Mouse (Mus musculus) cerebellum, postnatal 4 days (tissue): ENCODE measurements around the gene Hrh3.

Experiments used
- DNase-seq, 2 experiments: peaks; one replicate each; pipeline ENCODE4 v3.0.0; 2022; ENCODE audit warnings: low spot score in 2 of 2, mixed read lengths in 1 of 2

The Hrh3 gene

DNA sequence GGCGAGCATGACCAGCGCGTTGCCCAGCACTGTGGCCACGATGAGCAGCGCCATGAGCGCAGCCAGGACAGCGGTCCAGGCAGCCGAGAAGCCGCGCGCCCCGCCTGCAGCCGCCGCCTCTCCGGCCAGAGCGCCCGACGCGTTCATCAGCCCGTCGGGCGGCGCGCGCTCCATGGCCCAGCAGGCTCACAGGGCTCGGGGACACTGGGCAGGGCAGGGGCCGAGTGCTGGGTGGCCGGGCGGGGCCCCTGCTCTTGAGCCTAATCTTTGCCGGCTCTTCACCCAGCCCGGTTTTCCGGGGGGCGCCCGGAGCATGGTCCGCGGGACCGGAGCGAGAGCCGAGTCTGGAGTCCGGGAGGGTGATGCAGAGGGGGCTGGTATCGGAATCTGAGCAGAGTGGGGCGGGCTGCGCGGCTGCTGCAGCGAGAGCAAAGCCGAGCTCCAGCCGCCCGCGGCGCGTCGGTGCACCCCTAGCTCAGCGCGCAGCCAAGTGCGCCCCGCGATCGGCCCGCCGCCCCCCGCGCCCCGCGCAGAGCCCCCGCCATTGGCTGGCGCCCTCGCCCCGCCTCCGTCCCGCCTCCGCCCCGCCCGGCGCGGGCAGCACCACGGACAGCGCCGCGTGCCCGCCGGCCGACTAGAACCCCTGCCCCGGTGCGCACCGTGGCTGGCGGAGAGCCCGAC is at the start of gene Hrh3:
Gene Hrh3 (minus strand): TSS at position 511 of the 681 bp plus-strand sequence.
- peak in 1 of 2 experiments; percentile 56 for DNase-seq

DNA sequence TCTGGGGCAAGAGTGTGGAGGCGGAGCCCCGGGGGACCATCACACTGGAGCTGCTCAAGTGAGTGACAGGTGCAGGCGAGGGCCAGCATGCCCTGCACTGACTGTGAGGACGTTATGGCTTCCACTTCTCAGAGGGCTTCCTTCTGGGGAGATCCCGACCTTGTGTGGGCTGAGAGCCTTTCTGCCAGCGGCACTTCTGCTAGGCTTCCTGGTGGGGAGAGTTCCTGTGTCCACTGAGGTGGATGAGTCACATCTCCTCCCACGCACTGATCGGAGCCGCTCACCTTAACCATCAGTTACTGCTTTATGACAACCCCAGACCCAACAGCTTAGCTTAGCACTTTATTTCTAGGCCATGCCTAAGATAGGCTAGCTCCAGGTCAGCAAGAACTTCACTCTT is 44.3 kb upstream of the Hrh3 start:
- DNase-seq, result no peak

DNA sequence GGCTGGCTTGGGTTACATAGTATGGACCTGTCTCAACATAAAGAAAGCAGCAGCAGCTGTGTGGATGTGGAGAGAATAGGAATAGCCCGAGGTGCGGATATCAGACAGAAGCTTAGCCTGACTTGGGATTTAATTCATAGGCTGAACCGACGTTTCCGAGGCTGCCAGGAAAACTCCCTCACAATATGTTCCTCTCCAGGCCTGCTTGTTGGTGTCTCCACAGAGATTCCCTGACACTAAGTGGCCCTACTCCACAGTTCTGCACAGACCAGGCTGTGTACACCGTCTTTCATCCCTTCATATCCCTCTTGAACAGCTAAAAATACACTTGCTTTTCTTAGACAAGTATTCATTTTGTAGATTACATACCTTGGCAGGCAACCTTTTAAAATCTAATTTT is 43.1 kb upstream of the Hrh3 start:
- no peak for DNase-seq

DNA sequence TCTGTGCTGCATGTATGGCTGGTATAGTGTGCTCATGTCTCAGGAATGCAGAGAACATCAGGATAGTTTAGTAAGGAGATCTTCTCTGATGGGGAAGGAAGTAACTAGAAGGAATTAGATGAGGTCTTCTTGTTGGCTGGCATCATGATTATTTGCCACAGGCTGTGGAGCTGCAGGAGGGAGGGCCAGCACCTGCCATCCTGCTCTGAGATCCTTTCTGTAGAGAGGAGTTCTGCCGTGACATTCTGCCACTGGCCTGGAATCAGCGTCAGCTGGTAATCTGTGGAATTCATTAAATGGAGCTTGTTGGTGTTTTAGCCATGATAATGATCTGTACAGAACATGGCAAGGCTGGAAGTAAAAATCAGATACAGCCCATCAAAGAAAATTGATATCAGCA is 41.8 kb upstream of the Hrh3 start:
- no peak for DNase-seq

DNA sequence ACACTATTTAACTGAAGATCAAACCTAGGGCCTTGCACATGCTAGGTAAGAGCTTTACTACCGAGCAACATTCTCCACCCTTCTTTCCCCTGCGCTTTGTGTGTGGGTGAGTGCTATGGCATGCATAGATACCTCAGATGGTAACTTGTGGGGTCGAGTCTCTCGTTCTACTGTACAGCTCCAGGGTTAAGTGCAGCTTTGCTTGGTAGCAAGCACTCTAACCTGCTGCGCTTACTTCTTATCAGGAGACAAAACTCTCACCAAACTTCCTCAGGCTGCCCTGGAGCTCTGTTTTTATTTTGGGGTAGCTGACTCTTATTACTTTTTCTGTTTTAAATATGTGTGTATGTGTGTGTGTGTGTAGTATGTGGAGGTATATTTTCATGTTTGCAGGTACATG is 31.1 kb upstream of the Hrh3 start:
- DNase-seq, result no peak

DNA sequence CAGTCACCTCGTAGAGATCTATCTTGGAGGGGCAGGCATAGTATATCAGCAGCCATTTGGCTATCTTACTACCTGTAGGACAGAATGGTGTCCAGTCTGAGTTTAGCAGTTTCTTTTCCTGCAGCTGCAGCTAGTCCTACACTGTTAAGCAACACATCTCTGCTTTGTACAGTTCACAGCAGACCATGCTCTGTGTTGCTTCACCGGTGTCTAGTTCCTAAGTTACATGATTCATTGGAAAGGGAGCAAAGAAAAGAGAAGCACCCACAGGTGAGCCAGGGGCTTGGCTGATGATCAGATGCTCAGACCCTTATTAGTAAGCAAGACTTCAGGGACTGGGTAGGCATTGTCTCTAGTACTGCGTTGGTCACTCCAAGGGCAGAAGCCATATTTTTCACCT is 29.6 kb upstream of the Hrh3 start:
- no peak for DNase-seq

DNA sequence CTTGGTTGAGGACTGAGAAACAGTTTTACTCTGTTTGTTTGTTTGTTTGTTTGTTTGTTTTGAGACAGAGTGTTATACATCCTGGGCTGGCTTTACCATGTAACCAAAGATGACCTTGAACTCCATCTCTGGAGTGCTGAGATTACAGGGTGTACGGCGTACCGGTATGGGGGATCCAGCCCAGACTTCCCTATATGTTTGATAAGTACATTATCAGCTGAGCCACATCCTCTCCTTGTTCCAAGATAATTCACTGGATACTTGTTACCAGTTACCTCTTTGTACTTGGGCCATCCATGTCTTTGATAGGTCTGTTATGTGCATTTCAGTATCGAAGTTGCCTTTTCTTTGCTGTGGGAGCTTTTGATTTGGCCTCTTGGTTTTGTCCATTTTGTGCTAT is 28.9 kb upstream of the Hrh3 start:
- no peak for DNase-seq

DNA sequence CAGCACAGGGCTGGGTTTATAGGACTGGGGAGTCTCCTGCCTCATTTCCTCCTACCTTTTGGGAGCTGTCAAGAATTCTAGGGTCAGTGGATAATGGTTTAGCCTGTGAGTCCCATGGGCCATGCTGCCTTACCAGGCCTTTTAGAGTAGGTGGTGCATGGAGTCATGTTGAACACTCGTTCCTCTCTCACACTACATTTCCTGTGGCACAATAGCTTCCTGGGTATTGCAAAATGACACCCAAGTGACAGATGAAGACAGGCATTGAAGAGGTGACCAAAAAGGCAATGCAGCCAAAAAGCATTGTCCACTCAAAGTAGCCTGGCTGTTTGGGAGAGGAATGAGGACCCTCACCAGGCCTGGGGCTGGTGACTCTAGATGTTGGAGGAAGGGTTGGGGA is 23.4 kb upstream of the Hrh3 start:
- no peak for DNase-seq

DNA sequence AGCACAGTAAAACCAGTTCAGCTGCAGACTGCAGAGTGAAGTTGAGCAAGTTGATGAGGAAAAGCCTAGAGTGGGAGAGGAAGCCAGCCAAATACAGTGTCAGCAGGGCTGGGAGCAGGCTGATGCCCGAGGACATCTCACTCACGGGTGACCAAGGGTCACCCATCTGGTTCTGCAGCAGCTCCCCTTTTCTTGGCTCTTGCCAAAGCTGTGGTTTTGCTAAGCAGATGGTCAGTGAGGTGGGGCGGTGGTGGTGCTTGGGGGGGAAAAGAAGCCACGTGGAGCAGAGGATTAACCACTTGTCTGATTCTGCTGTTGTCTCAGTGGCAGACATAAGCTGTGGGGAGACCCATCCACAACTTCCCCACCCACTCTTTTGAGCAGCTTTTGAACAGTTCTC is 21.9 kb upstream of the Hrh3 start:
- no peak for DNase-seq

DNA sequence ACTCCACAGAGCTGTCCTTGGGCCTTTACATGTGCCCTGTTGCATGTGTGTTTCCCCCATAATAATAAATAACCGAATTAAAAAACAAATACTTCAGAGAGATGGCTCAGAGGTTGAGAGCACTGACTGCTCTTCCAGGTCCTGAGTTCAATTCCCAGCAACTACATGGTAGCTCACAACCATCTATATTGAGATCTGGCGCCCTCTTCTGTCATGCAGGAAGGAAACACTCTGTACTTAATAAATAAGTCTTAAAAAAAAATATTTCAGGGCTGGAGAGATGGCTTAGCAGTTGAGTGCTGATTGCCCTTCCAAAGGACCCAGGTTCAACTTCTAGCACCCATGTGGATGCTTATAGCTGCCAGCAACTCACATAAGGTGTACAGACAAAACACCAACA is 19.9 kb upstream of the Hrh3 start:
- DNase-seq, result no peak

DNA sequence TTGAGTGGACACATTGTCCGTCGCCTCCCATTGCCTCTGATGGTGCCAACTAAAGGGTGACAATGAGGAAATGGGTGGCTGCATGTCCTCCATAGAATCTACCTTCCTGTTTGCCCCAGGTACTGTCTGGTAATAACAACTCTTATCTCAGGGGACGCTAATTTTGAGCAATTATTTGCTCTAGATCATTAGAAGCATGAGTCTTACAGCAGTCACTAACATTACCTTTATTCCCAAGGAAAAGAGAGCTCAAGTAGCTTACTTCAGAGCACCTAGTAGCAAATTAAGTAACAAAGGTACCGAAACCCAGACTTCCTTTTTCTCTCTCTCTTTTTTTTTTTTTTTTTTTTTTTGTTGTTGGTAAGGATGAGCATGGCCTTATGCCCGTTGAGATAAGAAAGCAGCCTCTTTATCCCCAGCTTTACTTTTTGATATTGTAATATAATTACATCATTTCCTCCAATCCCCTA is 16.0 kb upstream of the Hrh3 start:
- no peak for DNase-seq

DNA sequence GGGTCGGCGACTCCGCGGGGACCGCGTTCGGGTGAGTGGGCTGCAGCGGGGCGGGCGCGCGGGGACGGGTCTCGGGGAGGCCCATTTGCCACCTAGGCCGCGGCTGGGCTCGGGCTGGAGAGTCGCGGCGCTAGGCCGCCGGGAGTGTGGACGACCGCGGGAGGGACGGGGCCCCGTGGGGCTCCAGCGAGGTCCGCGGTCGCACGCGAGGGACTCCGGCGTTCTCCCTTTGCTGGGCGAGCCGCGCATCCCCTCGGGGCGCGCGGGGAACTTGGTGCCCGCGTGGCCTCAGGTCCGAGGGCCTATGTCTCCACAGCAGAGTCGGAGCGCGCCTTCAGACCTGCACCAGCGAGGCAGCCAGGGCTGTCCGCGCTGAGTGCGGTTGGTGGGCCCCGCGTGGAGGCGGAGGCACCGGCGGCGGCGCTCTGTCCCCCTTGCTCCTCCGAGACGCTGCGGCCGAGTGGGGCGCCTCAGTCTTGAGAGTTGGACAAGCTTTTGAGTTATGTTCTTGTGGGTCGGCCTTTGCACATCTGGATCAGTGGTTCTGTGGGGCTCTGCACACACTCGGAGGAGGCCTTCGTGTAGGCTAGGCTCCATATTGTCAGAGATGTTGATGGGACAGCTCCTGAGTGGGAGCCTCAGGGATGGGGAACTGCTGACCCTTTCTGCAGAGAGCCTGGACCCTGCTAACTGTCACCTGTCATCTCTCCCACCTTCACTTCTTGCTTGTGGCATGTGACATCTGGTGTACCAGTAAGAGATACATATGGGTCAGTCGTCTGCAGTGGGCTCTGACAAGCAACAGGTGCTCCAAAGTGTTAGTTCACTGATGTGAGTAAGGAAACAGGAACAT is 15.4 kb upstream of the Hrh3 start:
- no peak for DNase-seq

DNA sequence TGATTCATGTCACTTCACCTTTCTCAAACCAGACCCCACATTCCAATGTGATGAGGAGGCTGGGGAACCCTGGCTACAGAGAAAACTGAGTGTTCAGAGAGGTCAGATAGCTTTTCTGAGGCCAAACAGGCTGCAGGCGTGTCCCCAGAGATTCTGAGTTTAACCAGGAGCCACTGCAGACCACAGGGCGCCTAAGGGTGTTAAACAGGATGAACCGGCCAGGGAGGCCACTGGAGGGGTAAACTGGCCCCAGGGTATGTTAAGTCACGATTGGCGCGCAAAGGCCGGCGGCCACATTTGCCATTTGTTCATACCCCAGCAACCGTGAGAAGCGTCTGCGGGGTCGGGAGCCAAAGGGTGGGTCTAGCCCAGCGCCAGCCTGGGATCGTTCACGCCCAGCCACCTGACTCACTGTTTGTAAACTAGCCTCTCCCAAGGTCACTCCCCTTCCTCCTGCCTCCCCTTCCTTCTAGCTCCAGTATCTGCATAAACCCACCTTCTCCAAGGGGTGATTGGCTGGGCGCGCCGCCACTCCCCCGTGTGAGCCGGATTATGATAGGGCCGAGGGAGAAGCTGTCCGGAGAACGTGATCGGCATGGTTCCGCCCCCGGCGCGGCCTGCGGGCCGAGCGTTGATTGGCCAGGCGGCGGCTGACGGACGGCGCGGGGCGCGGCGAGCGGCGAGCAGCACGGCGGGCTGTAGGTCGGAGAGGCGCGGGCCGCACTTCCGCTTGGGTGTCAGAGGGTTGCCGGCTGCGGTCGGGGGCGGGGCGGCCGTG is 14.6 kb upstream of the Hrh3 start, which contains the start of gene Osbpl2:
Gene Osbpl2 (plus strand): TSS at position 646 of the 778 bp plus-strand sequence.
- DNase-seq, result peak; percentile 99 to 100

DNA sequence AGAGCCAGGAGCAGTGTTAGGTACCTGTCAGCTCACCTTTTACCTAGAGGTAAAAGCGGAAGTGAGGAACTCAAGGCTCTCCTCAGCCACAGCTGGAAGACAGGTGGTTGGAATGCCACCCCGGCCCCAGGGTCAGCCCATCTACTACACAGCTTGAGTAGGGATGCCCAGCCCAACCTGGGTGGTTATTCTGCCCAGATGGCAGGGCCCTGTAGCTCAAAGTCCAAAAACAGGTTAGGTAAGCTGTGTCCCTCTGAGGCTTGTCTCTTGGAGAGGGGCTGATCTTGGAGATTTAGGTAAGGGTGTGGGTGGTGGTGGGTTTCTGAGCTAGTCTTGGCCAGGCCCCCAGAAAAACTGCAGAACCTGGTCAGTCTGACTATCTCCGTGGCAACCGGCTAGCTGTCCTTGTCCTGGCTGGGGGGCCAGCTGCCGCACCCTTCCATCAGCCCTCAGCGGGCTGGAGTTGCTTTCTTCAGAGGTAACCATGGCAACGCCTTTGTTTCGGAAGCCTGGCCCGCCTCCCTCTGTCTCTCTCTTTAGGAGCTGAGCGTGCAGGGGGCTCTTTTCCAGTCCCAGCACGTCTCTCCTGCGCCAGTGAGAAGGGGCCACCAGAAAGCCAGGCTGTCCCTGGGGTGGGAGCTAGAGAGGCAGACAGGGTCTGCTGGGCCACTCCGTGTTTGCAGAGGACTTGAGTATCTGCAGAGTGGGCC is 13.4 kb upstream of the Hrh3 start:
- DNase-seq, result no peak

DNA sequence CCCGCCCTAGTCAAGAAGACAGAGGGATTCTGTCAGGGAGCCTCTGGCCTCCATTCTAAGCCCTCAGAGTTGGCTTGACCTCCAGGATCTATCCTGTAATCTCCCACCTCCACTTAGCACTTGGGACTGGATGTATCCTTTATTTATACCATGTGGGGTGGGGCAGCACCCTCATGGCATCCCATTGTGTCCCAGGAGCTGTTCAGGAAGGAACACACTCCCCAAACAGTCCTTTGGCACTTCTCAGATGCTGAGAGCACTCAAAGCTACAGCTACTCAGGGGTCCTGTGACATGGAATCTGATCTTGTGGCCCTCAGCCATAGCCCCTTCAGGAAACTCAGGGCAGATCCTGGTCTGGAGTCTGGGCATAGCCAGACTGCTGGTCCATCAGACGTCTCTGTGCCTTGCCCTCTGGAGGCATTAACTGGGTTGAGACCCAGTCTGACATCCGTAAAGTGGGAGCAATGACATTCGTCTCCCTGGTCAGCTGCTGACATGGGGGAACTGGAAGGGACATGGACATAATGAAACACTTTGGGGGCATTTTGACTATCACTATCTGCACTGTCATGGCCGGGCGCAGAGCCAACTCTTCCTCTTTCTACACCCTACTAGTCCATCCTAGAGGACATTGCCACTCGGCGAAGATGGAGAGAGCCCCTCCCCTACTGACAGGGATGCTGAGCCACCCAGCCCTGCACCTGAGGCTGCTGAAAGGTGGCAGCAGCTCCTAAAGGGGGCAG is 12.6 kb upstream of the Hrh3 start:
- no peak for DNase-seq

DNA sequence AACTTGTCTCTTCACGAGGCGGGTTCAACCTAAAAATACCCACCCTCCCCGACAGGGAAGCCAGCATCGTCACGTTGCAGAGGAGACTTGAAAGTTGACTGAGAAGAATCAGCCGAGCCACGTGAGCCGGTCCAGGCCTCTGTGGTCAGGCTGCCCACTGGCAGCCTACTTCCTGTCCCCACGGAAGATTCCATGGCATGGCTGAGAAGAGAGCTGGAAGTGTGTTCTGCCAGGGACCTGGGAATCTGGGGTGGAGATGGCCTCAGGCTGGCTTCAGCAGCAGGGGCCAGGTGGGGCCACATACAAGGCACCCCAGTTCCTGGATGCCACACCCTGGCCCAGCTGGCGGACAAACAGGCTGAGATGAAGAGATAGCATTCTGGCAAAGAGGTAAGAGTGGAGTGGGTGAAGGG is 11.8 kb upstream of the Hrh3 start:
- no peak for DNase-seq

DNA sequence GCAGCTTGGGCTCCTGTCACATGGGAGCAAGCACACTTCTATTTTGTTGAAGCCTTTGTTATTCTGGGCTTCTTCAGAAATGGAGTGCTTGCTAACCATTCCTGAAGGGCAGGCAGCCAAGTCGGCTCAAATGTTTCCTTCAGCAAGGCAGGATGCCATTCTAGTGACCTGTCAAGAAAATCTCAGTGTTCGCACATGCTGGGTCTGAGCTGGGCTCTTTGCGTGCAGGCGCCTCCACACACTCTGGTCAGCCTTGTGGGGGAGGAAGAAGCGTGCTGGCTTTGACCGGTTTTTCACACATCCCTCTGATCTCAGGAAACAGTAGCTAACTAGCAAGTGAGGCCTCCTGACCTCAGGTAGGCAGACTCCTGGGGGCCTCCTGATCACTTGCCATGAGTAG is 11.0 kb upstream of the Hrh3 start:
- DNase-seq, result no peak

DNA sequence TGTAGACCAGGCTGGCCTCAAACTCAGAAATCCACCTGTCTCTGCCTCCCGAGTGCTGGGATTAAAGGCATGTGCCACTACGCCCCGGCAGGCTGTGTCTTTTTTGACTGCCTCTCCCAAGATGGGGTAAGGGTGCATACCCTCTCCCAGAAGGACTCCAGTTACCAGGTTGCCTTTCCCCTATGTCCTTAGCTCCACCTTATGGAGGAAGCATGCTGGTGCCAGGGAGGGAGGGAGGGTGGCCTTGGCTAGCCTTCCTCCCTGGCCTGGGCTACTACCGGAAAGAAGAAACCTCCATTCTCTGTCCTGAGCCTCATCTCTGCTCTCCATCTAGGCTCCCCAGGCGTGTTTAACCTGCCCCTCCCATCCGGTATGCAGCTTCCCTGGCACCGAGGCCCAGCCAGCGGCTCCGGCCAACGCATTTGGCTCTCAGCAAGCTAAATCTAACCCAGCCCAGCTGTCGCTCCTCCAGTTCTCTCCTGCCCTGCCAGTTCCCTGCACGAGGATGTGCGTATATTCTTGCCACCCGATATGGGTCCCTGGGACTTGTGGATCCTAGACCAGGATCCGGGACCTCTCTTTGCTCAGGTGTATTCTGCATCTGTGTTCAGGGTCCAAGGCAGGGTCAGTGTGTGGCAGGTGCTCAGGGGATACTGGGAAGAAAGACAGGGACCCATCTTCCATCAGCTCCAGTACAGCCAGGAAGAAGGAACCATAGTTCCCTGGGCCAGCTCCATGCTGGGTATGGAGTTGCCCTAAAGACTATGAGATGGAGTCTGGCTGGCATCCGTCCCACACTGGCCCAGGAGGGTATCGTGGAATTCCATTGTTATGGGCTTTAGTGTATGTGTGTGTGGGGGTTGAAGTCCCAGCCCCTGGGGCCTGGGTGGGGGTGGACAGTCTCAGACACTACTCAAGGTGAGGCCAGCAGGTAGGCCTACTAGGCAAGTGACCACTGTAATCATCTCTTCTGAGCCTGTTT is 9.9 kb upstream of the Hrh3 start:
- peak in 1 of 2 experiments; percentile 79 for DNase-seq

DNA sequence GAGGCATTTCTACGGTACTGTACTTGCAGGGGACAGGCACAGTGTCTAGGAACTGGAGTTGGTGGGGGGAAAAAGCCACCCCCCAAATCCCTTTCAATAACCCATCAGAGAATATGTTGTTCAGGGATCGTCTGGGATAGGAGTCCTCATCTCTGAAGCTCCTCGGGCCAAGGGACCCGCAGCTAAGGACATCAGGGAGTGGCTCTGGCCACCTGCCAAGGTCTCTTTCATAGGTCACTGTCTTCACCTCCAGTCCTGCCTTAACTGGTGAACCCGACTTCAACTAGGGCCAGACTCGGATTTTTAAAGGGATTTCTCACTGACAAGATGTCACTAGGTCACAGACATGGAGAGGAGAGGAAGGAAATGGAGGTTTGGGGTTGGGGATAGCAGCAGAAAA is 4.0 kb upstream of the Hrh3 start:
- no peak for DNase-seq

DNA sequence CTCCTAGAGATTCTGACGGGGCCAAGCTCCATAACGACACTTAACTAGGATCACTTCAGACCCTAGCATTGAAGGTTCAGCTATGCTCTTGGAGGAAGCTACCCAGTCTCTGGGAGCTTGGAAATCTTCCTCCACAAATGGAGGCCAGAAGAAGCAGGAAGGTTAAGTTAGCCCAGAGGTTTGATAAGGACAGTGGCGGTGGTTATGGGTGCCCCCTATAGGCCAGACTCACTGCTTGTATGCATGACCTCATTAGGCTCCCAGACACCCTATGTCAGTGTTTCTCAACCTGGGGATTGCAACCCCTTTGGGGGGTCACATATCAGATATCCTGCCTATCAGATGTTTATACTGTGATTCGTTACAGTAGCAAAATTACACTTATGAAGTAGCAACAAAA is 2.8 kb upstream of the Hrh3 start:
- no peak for DNase-seq
